In genomic region chr15:25760304-25760703, GRCm38 (mm10) we compare ENCODE assay signal across 10 mouse cellular contexts.
DNase-seq lines count a peak whose midpoint lies in the region; ATAC-seq and TF ChIP-seq lines count a peak whose summit lies in the region.
"Had no signal": no experiment of that assay in that cellular context is flagged by ENCODE, and none has a peak within 500 bp of the region (broad histone marks: within the 10 kb centered on the region; RNA-seq: fewer than 3 reads in every experiment).

No protein-coding gene starts in this region.

- no peak overlapping the region for H3K9ac ChIP-seq in hindbrain, embryonic 13.5 days
- H3K9ac ChIP-seq: liver, embryonic 15.5 days had no signal

- H3K9me3 ChIP-seq in hindbrain, embryonic 13.5 days: no peaks in the 10 kb centered on the region
- H3K9me3 ChIP-seq: liver, embryonic 15.5 days had no signal

- H3K4me2 ChIP-seq in hindbrain, embryonic 13.5 days: peak overlapping the region; percentile 46
- H3K4me2 ChIP-seq: liver, embryonic 15.5 days had no signal

- H3K27me3 ChIP-seq in hindbrain, embryonic 13.5 days: no peaks in the 10 kb centered on the region
- H3K27me3 ChIP-seq: liver, embryonic 15.5 days had no signal

- peaks cover 77% of the 10 kb centered on the region for H3K4me1 ChIP-seq in hindbrain, embryonic 13.5 days (replicated peaks)
- H3K4me1 ChIP-seq: liver, embryonic 15.5 days had no signal

- intact Hi-C loops in left cerebral cortex, adult 2 months (cut with DNase I): loop anchor here (2.0 kb wide), 1 partner anchor 14 kb away; no protein-coding TSS in a partner anchor
- intact Hi-C loops in gastrocnemius, postnatal 36 days (cut with DNase I): no loop called here

- H3K36me3 ChIP-seq in hindbrain, embryonic 13.5 days: no peaks in the 10 kb centered on the region
- H3K36me3 ChIP-seq: liver, embryonic 15.5 days had no signal

- DNase-seq in left cerebral cortex, adult 2 months (ENCODE audit: extremely low spot score in 1 of 2, low spot score in 2 of 2): no peak
- DNase-seq in left cerebral cortex, adult 11 months (ENCODE audit: low spot score): no peak
- DNase-seq in lung, postnatal 36 days: peak; percentile 42
- peak; percentile 40 for DNase-seq in right cerebral cortex, postnatal 14 days
- DNase-seq in cerebellum, adult 9-10 months: no peak
- no peak for DNase-seq in ovary, postnatal 36 days (ENCODE audit: low spot score)
- DNase-seq in gastrocnemius, postnatal 36 days: no peak
- DNase-seq: kidney, postnatal 10 days had no signal

- H3K27ac ChIP-seq in left cerebral cortex, adult 2 months: peak overlapping the region; percentile 44; the same call in 1 of the 2 replicates
- peak overlapping the region; percentile 62; the same call in 1 of the 2 replicates for H3K27ac ChIP-seq in hindbrain, embryonic 13.5 days
- H3K27ac ChIP-seq: liver, embryonic 15.5 days had no signal

- no peak overlapping the region for H3K4me3 ChIP-seq in left cerebral cortex, adult 2 months
- H3K4me3 ChIP-seq in hindbrain, embryonic 13.5 days: peak overlapping the region; percentile 25; the same call in 1 of the 2 replicates
- H3K4me3 ChIP-seq: liver, embryonic 15.5 days had no signal

- 35% methylated on average over 5 of the region's 5 CpGs for WGBS in hindbrain, embryonic 13.5 days

- ATAC-seq in hindbrain, embryonic 13.5 days (ENCODE audit: low FRiP score): no peak

- TF ChIP-seq CTCF in left cerebral cortex, adult 2 months (IDR thresholded peaks at IDR 0.05): no peak

Comparison
In these comparisons a context has a peak if more than half of its experiments do, and no peak if none do; other contexts are left out.
1. DNase-seq: peak in lung, postnatal 36 days (single experiment) and right cerebral cortex, postnatal 14 days (single experiment); none in left cerebral cortex, adult 2 months (0 of 2), left cerebral cortex, adult 11 months (single experiment), cerebellum, adult 9-10 months (single experiment), ovary, postnatal 36 days (single experiment) and gastrocnemius, postnatal 36 days (0 of 2).